In the genomic region with DNA sequence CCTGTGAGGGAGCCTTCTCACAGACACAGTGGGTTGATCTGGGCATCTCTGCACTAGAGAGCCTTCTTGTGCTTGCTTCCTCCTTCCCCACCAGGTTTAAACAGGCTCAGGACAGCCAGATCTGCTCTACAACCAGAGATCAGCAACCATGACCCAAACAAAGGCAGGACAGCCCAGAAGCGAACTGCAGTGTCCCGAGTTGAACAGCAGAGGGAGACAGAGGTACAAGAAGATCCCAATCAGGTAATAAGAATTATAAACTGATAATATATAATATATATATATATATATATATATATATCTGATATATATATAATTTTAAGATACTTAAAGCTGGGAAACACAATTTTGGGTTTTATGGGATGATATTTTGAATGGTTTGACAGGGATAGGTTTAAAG, we compare ENCODE assay signal across 9 mouse cellular contexts. TPM values are rescaled to one million over a fixed set of nuclear protein-coding genes. Genes with fewer than 3 reads are reported as not detected.
DNase-seq lines count a peak whose midpoint lies in the region; ATAC-seq and TF ChIP-seq lines count a peak whose summit lies in the region.
"Had no signal": no experiment of that assay in that cellular context is flagged by ENCODE, and none has a peak within 500 bp of the region (broad histone marks: within the 10 kb centered on the region; RNA-seq: fewer than 3 reads in every experiment).

No protein-coding gene starts in this region.

- peak; percentile 69 for TF ChIP-seq CTCF in midbrain, postnatal 0 days (IDR thresholded peaks at IDR 0.05)

- peak; percentile 18 to 37 for DNase-seq in heart, postnatal 10 days
- no peak for DNase-seq in heart, adult 9 months (ENCODE audit: low spot score in 2 of 2)
- DNase-seq in right cerebral cortex, postnatal 14 days, result peak; percentile 13
- no peak for DNase-seq in right cerebral cortex, postnatal 25 days
- DNase-seq in adrenal gland, adult 2 months, result peak; percentile 28
- peak; percentile 27 for DNase-seq in heart, postnatal 4 days
- peak; percentile 26 for DNase-seq in midbrain, postnatal 0 days (ENCODE audit: low spot score)
- DNase-seq in frontal cortex, postnatal 14 days (ENCODE audit: low spot score in 2 of 2), result no peak

- no peak overlapping the region for H3K27ac ChIP-seq in midbrain, postnatal 0 days (ENCODE audit: low read depth, low read length)
- H3K27ac ChIP-seq: limb, embryonic 13.5 days had no signal

- WGBS in midbrain, postnatal 0 days, result 2% methylated on average over 2 of the region's 2 CpGs

- H3K4me2 ChIP-seq in midbrain, postnatal 0 days (ENCODE audit: low read depth, low read length, poor library complexity, severe bottlenecking), result no peak overlapping the region
- H3K4me2 ChIP-seq: limb, embryonic 13.5 days had no signal

- no peaks in the 10 kb centered on the region for H3K9me3 ChIP-seq in midbrain, postnatal 0 days (ENCODE audit: low read length)
- H3K9me3 ChIP-seq: limb, embryonic 13.5 days had no signal

- H3K9ac ChIP-seq in midbrain, postnatal 0 days (replicated peaks; ENCODE audit: low read length, poor library complexity, severe bottlenecking), result no peak overlapping the region
- H3K9ac ChIP-seq: limb, embryonic 13.5 days had no signal

- no peaks in the 10 kb centered on the region for H3K27me3 ChIP-seq in midbrain, postnatal 0 days (ENCODE audit: insufficient read depth, low read length)
- H3K27me3 ChIP-seq: limb, embryonic 13.5 days had no signal

- H3K4me1 ChIP-seq in midbrain, postnatal 0 days (ENCODE audit: insufficient read depth, low read length), result no peaks in the 10 kb centered on the region
- H3K4me1 ChIP-seq: limb, embryonic 13.5 days had no signal

- no peaks in the 10 kb centered on the region for H3K36me3 ChIP-seq in midbrain, postnatal 0 days (ENCODE audit: insufficient read depth, low read length)
- H3K36me3 ChIP-seq: limb, embryonic 13.5 days had no signal

- intact Hi-C loops in heart, postnatal 10 days (cut with DNase I), result no loop called here

- H3K4me3 ChIP-seq in midbrain, postnatal 0 days (ENCODE audit: low read depth, low read length), result no peak overlapping the region
- H3K4me3 ChIP-seq: limb, embryonic 13.5 days had no signal

- no peak for ATAC-seq in midbrain, postnatal 0 days (ENCODE audit: low FRiP score)

RNA-seq across cellular contexts. Expression of a gene that starts 22.5 kb away (rescaled TPM):
- not detected for total RNA-seq in heart, postnatal 10 days (2021)
- total RNA-seq in adrenal gland, adult 2 months (2021), result not detected
- polyA plus RNA-seq in adrenal gland, adult 2 months (2012; rRNA removed), result not detected in 2 replicates
- 1 to 10 TPM in 1 of 2 experiments, not detected in 1; 1.5 TPM for total RNA-seq in heart, postnatal 4 days (2021)
- total RNA-seq in midbrain, postnatal 0 days (2014; rRNA removed), result not detected in 2 replicates
- polyA plus RNA-seq in midbrain, postnatal 0 days (2015; fragmentation: Nextera tagmentation; extraction: Ambion mirVana), result 0.58 TPM in 1 of 2 replicates, not detected in the other
- polyA plus RNA-seq: limb, embryonic 13.5 days had no signal

RNA-seq across cellular contexts. Expression of a gene that starts 51.0 kb away (rescaled TPM):
- total RNA-seq in heart, postnatal 10 days (2021), result not detected
- not detected for total RNA-seq in adrenal gland, adult 2 months (2021)
- not detected in 2 replicates for polyA plus RNA-seq in adrenal gland, adult 2 months (2012; rRNA removed)
- total RNA-seq in heart, postnatal 4 days (2021), result under 1 TPM in 1 of 2 experiments, not detected in 1; 0.16 TPM
- total RNA-seq in midbrain, postnatal 0 days (2014; rRNA removed), result not detected in 2 replicates
- not detected in 2 replicates for polyA plus RNA-seq in midbrain, postnatal 0 days (2015; fragmentation: Nextera tagmentation; extraction: Ambion mirVana)

RNA-seq across cellular contexts. Expression of a gene that starts 54.1 kb away (rescaled TPM):
- 100 to 1,000 TPM; 765 to 826 TPM for total RNA-seq in heart, postnatal 10 days (2021)
- 10 to 100 TPM in 1 of 2 experiments, 1 to 10 TPM in 1; 8.6 to 13.1 TPM for total RNA-seq in adrenal gland, adult 2 months (2021)
- polyA plus RNA-seq in adrenal gland, adult 2 months (2012; rRNA removed), result 22.4 and 32.0 TPM in 2 replicates
- total RNA-seq in heart, postnatal 4 days (2021), result 1,000 to 10,000 TPM; 1,716 to 1,905 TPM
- 369 and 380 TPM in 2 replicates for total RNA-seq in midbrain, postnatal 0 days (2014; rRNA removed)
- polyA plus RNA-seq in midbrain, postnatal 0 days (2015; fragmentation: Nextera tagmentation; extraction: Ambion mirVana), result 195 and 213 TPM in 2 replicates

Comparison
In these comparisons a context has a peak if more than half of its experiments do, and no peak if none do; other contexts are left out.
1. DNase-seq: peak in heart, postnatal 10 days (2 of 2), right cerebral cortex, postnatal 14 days (single experiment), adrenal gland, adult 2 months (single experiment), heart, postnatal 4 days (single experiment) and midbrain, postnatal 0 days (single experiment); none in heart, adult 9 months (0 of 2), right cerebral cortex, postnatal 25 days (single experiment) and frontal cortex, postnatal 14 days (0 of 2).
2. RNA of a gene that starts 54.1 kb away (total RNA-seq): 1,716 to 1,905 TPM in heart, postnatal 4 days, 765 to 826 TPM in heart, postnatal 10 days and 369 to 380 TPM in midbrain, postnatal 0 days; 8.6 to 13.1 TPM in adrenal gland, adult 2 months; every median in the first group is over 10 times any median in the second.